Mouse (Mus musculus) heart, adult 8-10 months (tissue): ENCODE data around the gene Aip. TPM values are rescaled to one million over a fixed set of nuclear protein-coding genes. Genes with fewer than 3 reads are reported as not detected.
"Not testable (repeated sequence)": the region's sequence is repeated elsewhere in the genome, so short reads cannot be mapped to it uniquely, and the experiment has no call there.

Experiments
- DNase-seq: peaks from one replicate; pipeline ENCODE4 v3.0.0; 2022; ENCODE audit warnings: low spot score
- total RNA-seq, 4 experiments: library from RNA; stranded (reverse); gene quantifications; 2 replicates each; pipeline ENCODE4 v1.2.4; 2022

The Aip gene
- total RNA-seq, 4 experiments from 2014 or later, result 65.9 to 79.6 (median 70.7) TPM

DNA sequence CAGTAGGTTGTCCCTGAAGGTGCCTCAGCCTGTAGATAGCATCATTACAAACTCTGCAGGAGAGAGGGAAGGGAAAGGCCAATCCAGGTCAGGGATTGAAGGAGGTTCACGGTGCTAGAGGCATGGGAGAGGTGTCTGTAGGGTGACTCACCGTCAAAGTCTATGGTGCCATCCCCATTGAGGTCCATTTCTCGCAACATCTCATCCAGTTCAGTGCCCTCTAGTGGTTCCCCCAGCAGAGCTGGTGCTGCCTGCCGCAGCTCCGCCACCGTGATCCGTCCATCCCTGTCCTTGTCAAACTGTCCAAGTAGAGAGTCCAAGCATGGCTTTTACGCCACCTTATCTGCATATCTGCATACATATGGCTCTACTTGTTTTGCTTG, 10.3 kb upstream of the Aip start:
- not testable (repeated sequence) for DNase-seq

- not testable (repeated sequence) for DNase-seq
Measured at GRCm38 (mm10) chr19:4135229-4135962, 9.7 kb upstream of the Aip start.

DNA sequence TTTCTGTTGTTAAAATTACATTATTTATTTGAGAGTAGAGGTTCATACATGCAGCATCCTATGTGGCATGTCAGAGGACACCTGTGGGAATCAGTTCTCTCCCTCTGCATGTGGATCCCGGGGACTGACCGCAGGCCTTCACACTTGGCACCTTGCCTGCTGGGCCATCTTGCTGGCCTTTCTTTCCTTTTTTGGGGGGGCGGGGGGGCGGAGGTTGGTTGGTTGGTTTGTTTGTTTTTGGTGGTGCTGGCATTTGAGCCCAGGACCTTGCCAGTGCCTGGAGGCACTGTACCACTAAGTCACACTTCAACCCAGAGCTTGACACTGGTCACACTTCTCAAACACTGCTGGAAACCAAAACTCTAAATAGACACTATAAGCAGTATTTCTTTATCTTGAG, 8.7 kb upstream of the Aip start:
- no peak for DNase-seq

GRCm38 (mm10) chr19:4131768-4132167, 6.1 kb upstream of the Aip start:
- no peak for DNase-seq

GRCm38 (mm10) chr19:4131075-4131474, 5.4 kb upstream of the Aip start:
- DNase-seq, result no peak

GRCm38 (mm10) chr19:4130106-4130505, 4.4 kb upstream of the Aip start:
- DNase-seq, result no peak

DNA sequence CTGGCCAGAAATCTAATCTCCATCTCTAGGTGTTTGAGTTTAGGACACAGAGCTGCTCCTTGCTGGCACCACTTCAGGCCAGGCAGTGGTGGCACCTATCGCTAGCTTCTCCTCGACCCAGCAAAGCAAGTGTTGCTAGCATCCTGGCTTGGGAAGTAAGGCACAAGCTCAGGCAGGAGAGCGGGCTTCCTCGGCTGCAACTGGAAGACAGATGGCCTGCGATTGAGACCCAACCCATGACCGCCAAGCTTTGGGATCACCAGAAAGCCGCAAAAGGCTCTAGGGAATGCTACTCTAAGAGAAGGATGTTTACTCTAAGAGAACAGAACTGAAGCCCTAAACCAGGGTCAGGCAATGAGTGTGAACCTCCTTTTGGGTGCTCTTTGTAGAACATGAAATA, 3.8 kb upstream of the Aip start:
- DNase-seq, result no peak

DNA sequence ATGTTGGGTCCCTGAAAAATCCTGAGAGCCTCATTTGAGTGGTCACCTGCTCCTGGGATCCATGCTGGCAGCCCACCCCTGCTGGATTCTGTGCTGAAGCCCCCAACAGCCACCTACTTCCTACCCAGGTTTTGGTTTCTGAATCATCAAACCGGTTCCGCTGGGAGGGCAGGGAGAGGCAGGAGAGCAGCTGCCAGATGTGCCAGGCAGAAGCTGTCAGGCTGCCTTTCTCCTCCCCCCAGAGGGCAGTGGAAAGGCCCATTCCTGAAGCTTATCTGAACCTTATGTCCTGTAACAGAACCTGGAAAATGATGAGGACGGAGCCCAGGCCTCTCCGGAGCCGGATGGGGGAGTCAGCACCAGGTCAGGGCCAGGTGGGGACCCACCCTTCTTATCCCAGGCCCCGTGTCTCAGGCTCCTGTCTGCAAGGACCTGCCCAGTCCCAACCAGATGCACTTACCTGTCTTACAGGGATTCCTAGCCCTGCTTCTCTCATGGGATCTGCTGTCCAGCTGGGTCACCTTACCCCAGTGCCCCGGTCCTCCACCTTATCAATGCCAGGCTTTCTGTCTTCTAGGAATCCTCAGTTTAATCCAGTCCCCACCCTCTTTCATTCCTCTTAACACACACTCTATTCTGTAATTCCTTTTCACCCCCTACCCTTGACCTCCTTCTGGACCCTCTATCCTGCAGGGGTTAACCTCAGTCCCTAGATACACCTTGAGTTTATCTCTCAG, 1.3 kb upstream of the Aip start:
- no peak for DNase-seq

- DNase-seq, result not testable (repeated sequence)
Measured at GRCm38 (mm10) chr19:4125268-4125667, 390 bp downstream of the Aip start.

DNA sequence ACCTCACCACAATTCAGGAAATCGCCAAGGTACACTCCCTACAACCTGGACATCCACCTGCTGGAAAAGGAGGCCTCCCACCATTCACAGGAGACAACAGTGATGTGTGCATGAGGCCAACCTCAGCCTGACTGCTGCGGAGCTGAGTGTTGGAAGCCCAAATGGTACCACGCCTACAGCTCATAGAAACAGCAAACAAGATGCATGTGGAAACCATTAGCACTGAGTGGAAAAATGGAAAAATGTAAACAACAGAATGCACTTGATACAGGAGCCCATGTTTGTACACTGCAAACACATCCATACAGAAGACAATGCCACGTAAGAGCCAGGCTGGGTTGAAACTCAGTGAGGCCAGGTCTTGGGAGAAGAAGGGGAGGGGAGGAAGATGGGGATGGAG, 1.2 kb downstream of the Aip start:
- no peak for DNase-seq

GRCm38 (mm10) chr19:4122411-4123370, 3.0 kb downstream of the Aip start:
- DNase-seq, result no peak

GRCm38 (mm10) chr19:4121896-4122295, 3.8 kb downstream of the Aip start:
- not testable (repeated sequence) for DNase-seq

DNA sequence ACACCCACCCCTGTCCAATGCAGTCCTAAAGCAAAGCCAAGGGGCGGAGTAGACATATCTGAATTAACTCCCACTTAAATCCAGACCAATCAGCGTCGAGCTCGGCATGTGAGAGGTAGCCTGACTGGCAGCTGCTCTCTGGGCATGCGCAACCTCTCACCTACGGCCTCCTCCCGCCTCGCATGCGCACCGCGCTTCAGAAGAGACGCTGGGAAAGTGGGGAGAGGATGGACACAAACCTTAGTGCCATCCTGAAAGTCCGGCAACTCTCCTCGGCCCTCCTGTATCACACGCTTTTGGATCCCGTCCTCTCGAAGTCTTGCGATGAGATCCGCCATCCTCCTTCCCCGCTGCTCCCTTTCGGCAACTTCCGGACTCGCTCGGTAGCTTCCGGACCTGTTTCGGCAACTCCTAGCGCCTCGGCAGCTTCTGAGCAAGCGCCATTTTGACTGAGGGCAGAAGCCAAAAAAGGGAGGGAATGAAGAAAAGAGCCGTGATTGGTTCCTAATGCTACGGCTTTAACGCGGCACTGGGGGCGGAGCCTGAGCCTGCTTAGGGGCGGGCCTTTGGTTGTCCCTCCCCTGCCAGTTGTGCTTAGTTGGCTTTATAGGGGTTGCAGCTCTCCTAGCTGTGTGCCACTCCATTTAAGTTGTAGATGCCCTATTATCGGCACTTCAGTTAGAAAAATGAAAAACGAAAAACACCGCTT, 4.4 kb downstream of the Aip start:
- DNase-seq, result peak; percentile 99

GRCm38 (mm10) chr19:4120496-4120895, 5.2 kb downstream of the Aip start:
- DNase-seq, result no peak

GRCm38 (mm10) chr19:4119716-4120487, 5.8 kb downstream of the Aip start:
- no peak for DNase-seq

DNA sequence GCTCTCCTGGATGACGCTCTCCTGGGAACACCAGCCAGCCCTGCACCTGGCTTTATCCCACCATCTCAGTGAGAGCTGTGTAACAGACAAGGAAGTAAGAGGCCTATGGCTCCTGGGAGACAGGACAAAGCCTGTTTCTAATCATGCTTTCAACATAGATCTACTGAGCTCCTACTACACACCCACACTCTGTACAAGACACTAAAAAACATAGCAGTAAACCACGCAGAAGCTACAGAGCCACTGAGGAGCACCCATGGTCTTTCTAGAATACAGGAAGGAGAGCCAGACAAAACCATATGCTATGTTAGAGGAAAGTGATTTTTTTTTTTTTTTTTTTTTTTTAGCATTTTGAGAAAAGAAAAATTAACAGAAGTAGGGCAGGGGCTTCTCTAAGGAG, 7.3 kb downstream of the Aip start:
- DNase-seq, result no peak

GRCm38 (mm10) chr19:4117006-4117405, 8.7 kb downstream of the Aip start:
- DNase-seq, result no peak

DNA sequence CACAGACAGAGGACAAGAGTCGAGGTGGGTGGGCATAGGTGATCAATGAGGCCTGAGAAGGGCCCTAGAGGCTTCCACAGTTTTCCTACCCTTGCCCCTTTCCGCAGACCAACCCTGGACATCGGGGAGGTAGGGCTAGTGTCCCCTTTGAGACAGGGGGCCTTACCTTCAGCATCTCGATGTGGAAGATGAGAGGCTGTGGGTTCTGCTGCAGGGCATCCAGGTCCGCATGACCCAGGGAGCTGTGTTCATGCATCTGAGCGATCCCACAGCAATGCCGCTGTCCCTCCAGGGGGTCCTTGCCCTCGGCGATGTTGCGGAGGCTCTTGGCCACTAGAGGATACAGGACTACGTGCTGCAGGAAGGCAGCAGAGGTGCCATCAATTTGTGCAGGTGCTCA, 9.8 kb downstream of the Aip start:
- no peak for DNase-seq

- DNase-seq, result no peak
Measured at GRCm38 (mm10) chr19:4115144-4115543, 10.5 kb downstream of the Aip start.

- no peak for DNase-seq
Measured at GRCm38 (mm10) chr19:4114551-4114950, 11.1 kb downstream of the Aip start.

- no peak for DNase-seq
Measured at GRCm38 (mm10) chr19:4113806-4114230, 11.8 kb downstream of the Aip start.
